Mouse (Mus musculus): ENCODE data around the gene Brinp3.
"Not testable (repeated sequence)": the region's sequence is repeated elsewhere in the genome, so short reads cannot be mapped to it uniquely, and the experiment has no call there.

The Brinp3 gene

GRCm38 (mm10) chr1:146494681-146495331 is at the start of gene Brinp3:
Brinp3 (plus strand) TSS chr1:146494760.
- no peak for DNase-seq

- DNase-seq = no peak
Measured at GRCm38 (mm10) chr1:146494221-146494620, 339 bp upstream of the Brinp3 start.

GRCm38 (mm10) chr1:146495386-146495785 is 826 bp downstream of the Brinp3 start:
- no peak for DNase-seq

- DNase-seq = no peak
Measured at GRCm38 (mm10) chr1:146497381-146498081, 3.0 kb downstream of the Brinp3 start.

GRCm38 (mm10) chr1:146498085-146498779 is 3.7 kb downstream of the Brinp3 start:
- DNase-seq = no peak

- DNase-seq = no peak
Measured at GRCm38 (mm10) chr1:146498780-146499114, 4.2 kb downstream of the Brinp3 start.

- DNase-seq = no peak
Measured at GRCm38 (mm10) chr1:146515377-146515776, 20.8 kb downstream of the Brinp3 start.

- no peak for DNase-seq
Measured at GRCm38 (mm10) chr1:146523727-146524573, 29.4 kb downstream of the Brinp3 start.

- no peak for DNase-seq
Measured at GRCm38 (mm10) chr1:146528572-146528971, 34.0 kb downstream of the Brinp3 start.

- no peak for DNase-seq
Measured at GRCm38 (mm10) chr1:146546847-146547428, 52.4 kb downstream of the Brinp3 start.

- no peak for DNase-seq
Measured at GRCm38 (mm10) chr1:146556982-146557381, 62.4 kb downstream of the Brinp3 start.

- no peak for DNase-seq
Measured at GRCm38 (mm10) chr1:146562144-146562543, 67.6 kb downstream of the Brinp3 start.

GRCm38 (mm10) chr1:146584181-146584580 is 89.6 kb downstream of the Brinp3 start:
- no peak for DNase-seq

- DNase-seq = no peak
Measured at GRCm38 (mm10) chr1:146632895-146633294, 138.3 kb downstream of the Brinp3 start.

GRCm38 (mm10) chr1:146657214-146657613 is 162.7 kb downstream of the Brinp3 start:
- DNase-seq = no peak

GRCm38 (mm10) chr1:146700724-146701123 is 206.2 kb downstream of the Brinp3 start:
- DNase-seq = no peak

GRCm38 (mm10) chr1:146719556-146719955 is 225.0 kb downstream of the Brinp3 start:
- DNase-seq = no peak

- DNase-seq = not testable (repeated sequence)
Measured at GRCm38 (mm10) chr1:146724784-146725513, 230.4 kb downstream of the Brinp3 start.

- no peak for DNase-seq
Measured at GRCm38 (mm10) chr1:146751066-146751465, 256.5 kb downstream of the Brinp3 start.

- no peak for DNase-seq
Measured at GRCm38 (mm10) chr1:146783259-146783658, 288.7 kb downstream of the Brinp3 start.

- DNase-seq = no peak
Measured at GRCm38 (mm10) chr1:146787236-146787635, 292.7 kb downstream of the Brinp3 start.

GRCm38 (mm10) chr1:146792826-146793225 is 298.3 kb downstream of the Brinp3 start:
- DNase-seq = no peak
